Mouse (Mus musculus) inflammation-experienced regulatory T-cells (primary cell): ENCODE results near the gene Rap1b. TPM values are rescaled to one million over a fixed set of nuclear protein-coding genes. Genes with fewer than 3 reads are reported as not detected.

Source experiments
- polyA plus RNA-seq, 2 experiments: library from polyadenylated mRNA; unstranded; fragments of 100-300 nt; shearing (Covaris generic); gene quantifications; one replicate each; pipeline ENCODE4 v1.2.1; 2017

Gene Rap1b
- 100 to 1,000 TPM; 405 to 534 TPM for polyA plus RNA-seq

DNA sequence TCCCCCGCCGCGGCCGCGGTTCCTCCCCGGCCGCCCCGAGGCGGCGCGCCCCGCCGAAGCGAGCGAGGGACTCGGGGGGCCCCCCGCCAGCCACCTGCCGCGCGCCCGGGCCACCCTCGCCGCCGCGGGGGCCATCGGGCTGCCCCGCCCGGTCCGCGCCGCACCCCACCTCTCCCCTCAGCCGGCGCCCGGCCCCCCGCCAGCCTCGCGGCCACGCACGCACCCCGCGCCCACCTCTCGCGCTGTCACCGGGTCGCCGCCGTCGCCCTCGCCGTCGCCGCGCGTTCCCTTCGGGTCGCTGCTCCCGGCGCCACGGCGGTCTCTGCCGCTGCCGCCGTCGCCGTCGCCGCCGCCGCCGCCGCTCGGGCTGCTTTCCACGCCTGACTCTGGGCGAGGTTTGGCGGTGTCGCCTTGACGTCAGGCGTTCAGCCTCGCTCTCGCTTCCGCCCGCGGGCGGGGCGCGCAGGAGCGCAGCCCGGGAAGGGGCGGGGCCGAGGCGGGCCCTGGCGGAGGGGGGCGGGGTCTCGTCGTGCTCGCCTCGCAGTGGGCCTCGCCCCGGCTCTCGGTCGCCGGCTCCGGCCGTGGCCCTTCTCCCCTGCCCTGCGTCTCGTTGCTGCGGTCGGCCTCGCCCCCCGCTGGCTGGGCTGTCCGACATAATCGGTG, at the start of gene Rap1b:
Gene Rap1b, minus strand, starts transcription at position 439 of the 663 bp plus-strand sequence.

DNA sequence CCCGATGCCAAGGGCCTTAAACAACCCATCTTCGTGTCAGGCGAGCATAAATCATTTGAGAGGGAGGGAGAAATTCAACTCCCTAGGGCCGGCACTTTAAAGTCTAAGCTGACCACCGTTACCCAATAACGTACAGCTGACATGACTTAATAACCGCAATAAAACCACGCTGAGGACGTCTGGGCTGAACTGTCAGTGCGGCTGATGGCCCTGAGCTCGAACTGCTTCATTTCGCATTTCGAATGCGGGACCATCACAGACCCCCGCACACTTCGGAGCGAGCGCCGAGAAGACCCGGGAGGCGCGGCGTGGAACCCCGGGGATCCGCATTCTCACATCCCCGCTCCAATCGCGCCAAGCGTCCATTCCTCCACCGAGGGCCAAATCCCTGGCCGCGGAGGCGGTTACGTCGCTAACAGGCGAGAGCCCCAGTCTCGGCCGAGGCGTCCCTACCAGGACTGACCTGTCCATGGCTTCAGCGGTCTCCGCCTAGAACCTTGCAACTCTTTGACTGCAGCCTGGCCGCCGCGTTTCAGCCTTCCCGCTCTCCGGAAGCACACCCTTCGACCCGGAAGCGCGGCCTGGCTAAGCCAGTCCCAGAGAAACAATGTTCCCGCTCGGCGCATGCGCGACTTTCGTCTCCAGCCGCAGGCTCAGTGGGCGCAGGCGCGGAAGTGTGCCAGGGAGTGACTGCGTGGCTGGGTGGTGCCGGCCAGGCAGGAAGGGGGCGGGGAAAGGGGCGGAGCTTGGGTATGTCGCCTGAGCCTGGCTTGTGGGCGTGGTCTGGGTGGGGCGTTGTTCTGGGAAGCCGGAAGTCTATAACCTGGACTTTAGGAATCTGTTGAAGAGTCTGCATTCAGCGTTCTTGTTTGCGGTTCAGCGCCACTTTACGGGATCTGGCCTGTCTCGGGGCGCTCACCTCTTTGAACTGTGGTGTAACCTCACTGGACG, 53.4 kb downstream of the Rap1b start, which contains the start of gene Nup107:
Gene Nup107, minus strand, starts transcription at position 565 of the 951 bp plus-strand sequence.

Other genes with a start within 250 kb of the Rap1b start
- 10 to 100 TPM; 32.8 to 50.5 TPM for gene Cpm, start 216.5 kb downstream of the Rap1b start, polyA plus RNA-seq
- 100 to 1,000 TPM in 1 of 2 experiments, 10 to 100 TPM in 1; 86.6 to 113 TPM for gene Mdm2, start 135.3 kb downstream of the Rap1b start, polyA plus RNA-seq
- 10 to 100 TPM; 10.6 to 11.8 TPM for gene Slc35e3, start 99.7 kb downstream of the Rap1b start, polyA plus RNA-seq
- gene Nup107, start 53.3 kb downstream of the Rap1b start, polyA plus RNA-seq: 10 to 100 TPM; 43.8 to 56.8 TPM